Mouse (Mus musculus) urinary bladder, postnatal 4 days (tissue): ENCODE data around the gene Htr5a.

Experiments
- DNase-seq, 2 experiments: peaks; one replicate each; pipeline ENCODE4 v3.0.0; 2021 to 2022; ENCODE audit warnings: low spot score in 2 of 2

Htr5a gene

DNA sequence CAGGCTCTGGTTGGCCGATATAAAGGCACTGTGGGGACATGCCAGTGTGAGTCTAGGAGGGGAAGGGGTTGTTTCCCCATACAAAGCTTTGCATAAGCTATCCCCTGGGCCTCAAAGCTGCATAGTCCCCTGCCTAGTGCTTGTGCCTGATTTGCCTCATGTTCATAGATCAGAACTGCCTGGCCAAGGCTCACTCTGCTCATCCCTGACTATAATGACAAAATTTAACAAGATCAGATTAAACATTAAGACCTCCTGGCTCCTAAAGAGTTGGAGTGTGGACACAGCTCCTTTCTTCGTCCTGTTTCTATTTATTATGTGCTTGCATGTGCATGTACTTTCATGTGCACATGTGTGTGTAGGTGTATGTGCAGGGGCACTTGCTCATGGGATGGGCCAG is 39.3 kb downstream of the Htr5a start:
- DNase-seq, result peak in 1 of 2 experiments; percentile 14

DNA sequence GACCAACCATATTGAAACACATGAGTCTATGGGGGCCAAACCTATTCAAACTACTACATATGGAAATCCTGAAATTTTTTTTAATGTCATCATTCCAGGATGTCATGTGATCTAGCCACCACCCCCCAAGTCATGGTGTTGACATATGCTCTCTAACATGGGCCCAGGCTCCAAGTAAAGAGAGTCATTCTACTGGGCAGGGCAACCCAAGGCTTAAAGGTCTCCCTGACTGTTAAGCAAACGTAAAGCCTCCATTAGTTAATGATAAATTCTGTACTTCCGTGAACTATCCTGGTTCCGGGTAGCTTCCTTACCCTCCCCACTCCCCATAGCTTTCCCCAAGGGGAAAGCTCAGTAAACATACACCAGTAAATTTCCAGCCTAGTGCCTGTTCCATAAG is 46.1 kb downstream of the Htr5a start:
- peak in 1 of 2 experiments; percentile 16 for DNase-seq

DNA sequence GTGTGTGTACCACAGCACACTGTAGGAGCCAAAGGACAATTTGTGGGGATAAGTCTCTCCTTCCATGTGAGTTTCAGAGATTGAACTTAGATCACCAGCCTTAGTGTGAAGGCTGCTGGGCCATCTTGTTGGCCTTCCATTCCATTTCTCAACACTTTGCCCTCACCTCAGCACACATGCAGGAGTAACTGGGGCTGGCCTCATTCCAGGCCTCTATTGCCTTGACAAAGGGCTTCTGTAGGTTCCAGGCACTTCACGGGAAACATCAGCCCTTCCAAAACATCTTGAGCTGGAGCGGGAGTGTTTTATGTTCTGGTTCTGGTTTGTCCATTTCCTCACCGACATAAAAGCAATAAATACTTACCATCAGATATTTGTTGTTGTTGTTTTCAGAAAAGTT is 54.0 kb downstream of the Htr5a start:
- peak in 1 of 2 experiments; percentile 51 for DNase-seq

DNA sequence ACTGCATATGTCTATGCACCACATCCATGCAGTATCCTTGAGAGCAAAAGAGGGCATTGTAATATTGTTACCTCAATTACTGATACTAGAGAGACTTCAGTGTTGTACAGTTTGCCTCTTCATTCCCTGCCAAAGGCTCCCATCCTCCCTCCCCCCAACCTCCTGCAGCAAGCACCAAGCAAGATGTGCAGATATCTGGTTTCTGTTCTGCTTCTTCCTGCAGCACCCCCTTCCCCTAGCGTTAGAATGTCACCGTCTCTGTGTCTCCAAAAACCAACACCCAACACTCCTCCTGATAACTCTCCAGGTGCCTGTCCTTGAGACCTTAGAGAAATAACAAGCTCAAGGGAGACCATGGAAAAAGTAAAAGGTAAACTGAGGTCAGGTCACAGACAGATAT is 57.8 kb downstream of the Htr5a start:
- no peak for DNase-seq

DNA sequence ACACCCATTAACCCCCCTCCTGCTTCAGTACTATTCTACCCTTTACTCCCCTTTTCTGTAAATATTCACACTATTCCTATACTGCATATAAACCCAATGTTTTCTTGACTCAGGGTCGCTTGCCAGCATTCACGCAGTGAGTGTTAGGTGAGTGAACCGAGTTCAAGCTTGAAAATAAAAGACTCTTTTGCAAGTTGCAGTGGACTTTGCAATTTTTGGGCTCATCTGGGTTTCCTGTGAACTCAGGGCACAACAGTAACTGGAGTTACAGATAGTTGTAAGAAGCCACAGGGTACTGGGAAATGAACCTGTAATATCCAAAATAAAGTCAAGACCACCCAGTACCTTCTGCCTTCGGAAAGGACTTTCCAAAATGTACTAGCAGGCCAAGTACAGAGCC is 58.2 kb downstream of the Htr5a start:
- no peak for DNase-seq
